Comparison of ENCODE assay signal across 17 mouse cellular contexts in genomic region chr10:59665503-59666291, GRCm38 (mm10). TPM values are rescaled to one million over a fixed set of nuclear protein-coding genes. Genes with fewer than 3 reads are reported as not detected.
DNase-seq lines count a peak whose midpoint lies in the region; ATAC-seq and TF ChIP-seq lines count a peak whose summit lies in the region.
"Had no signal": no experiment of that assay in that cellular context is flagged by ENCODE, and none has a peak within 500 bp of the region (broad histone marks: within the 10 kb centered on the region; RNA-seq: fewer than 3 reads in every experiment).

No protein-coding gene starts in this region.

- H3K4me1 ChIP-seq in limb, embryonic 14.5 days (ENCODE audit: control insufficient read depth, insufficient read depth, low read length), result peaks cover 21% of the 10 kb centered on the region
- no peaks in the 10 kb centered on the region for H3K4me1 ChIP-seq in limb, embryonic 10.5 days

- DNase-seq in cerebellum, adult 9-10 months, result peak; percentile 15
- no peak for DNase-seq in cerebellum, adult 11 months
- DNase-seq in limb, embryonic 14.5 days (ENCODE audit: low spot score), result no peak
- DNase-seq in limb, embryonic 10.5 days (ENCODE audit: low spot score), result no peak
- DNase-seq in layer of hippocampus, adult 8-10 months (ENCODE audit: low spot score in 2 of 2), result peak; percentile 7 to 8
- peak; percentile 4 for DNase-seq in mesoderm, embryonic 11.5 days (ENCODE audit: low read depth, low spot score)
- no peak for DNase-seq in c-Kit-positive CD71-positive TER-119-positive erythroid progenitor cells, embryonic 14.5 days (ENCODE audit: low spot score)
- no peak for DNase-seq in urinary bladder, postnatal 25 days (ENCODE audit: low spot score)
- DNase-seq: gastrocnemius, adult 2 months; kidney, adult 8-10 months; lung, postnatal 14 days; thymus, adult 18-20 months had no signal

- H3K27me3 ChIP-seq in limb, embryonic 14.5 days (ENCODE audit: control insufficient read depth, insufficient read depth, low read length), result no peaks in the 10 kb centered on the region
- H3K27me3 ChIP-seq in limb, embryonic 10.5 days (ENCODE audit: low read depth, poor library complexity, severe bottlenecking), result no peaks in the 10 kb centered on the region
- H3K27me3 ChIP-seq: heart, embryonic 12.5 days; hindbrain, embryonic 12.5 days had no signal

- no peaks in the 10 kb centered on the region for H3K36me3 ChIP-seq in limb, embryonic 14.5 days (ENCODE audit: control insufficient read depth, insufficient read depth, low read length)
- no peaks in the 10 kb centered on the region for H3K36me3 ChIP-seq in limb, embryonic 10.5 days
- H3K36me3 ChIP-seq: heart, embryonic 12.5 days; hindbrain, embryonic 12.5 days had no signal

- H3K27ac ChIP-seq in limb, embryonic 14.5 days (replicated peaks; ENCODE audit: low read depth, low read length), result no peak overlapping the region
- H3K27ac ChIP-seq in limb, embryonic 10.5 days, result no peak overlapping the region
- H3K27ac ChIP-seq: gastrocnemius, adult 2 months; hindbrain, embryonic 12.5 days had no signal

- ATAC-seq in limb, embryonic 14.5 days (ENCODE audit: low FRiP score, low read depth), result 0 out of 2 replicates have a peak, but pooled peaks have one; percentile 13

- no peak for TF ChIP-seq POLR2A in limb, embryonic 14.5 days (IDR thresholded peaks at IDR 0.05; ENCODE audit: borderline replicate concordance, extremely low read depth, insufficient read depth, insufficient read length)

- no peak overlapping the region for H3K4me3 ChIP-seq in limb, embryonic 14.5 days (replicated peaks; ENCODE audit: low read length)
- H3K4me3 ChIP-seq in limb, embryonic 10.5 days, result no peak overlapping the region
- H3K4me3 ChIP-seq: gastrocnemius, adult 2 months; heart, embryonic 12.5 days; hindbrain, embryonic 12.5 days had no signal

- H3K9ac ChIP-seq in limb, embryonic 14.5 days (ENCODE audit: low read depth, low read length, severe bottlenecking), result no peak overlapping the region
- H3K9ac ChIP-seq: heart, embryonic 12.5 days; hindbrain, embryonic 12.5 days had no signal

- H3K9me3 ChIP-seq in limb, embryonic 14.5 days (ENCODE audit: control insufficient read depth, low read length), result no peaks in the 10 kb centered on the region
- H3K9me3 ChIP-seq in limb, embryonic 10.5 days (replicated peaks), result no peaks in the 10 kb centered on the region
- H3K9me3 ChIP-seq: hindbrain, embryonic 12.5 days had no signal

- 58% methylated on average over 13 of the region's 13 CpGs for WGBS in limb, embryonic 14.5 days
- 87% methylated on average over 13 of the region's 13 CpGs for WGBS in limb, embryonic 10.5 days

- no peak overlapping the region for H3K4me2 ChIP-seq in limb, embryonic 14.5 days (replicated peaks; ENCODE audit: low read depth, low read length, severe bottlenecking)
- H3K4me2 ChIP-seq: heart, embryonic 12.5 days; hindbrain, embryonic 12.5 days had no signal

RNA-seq across cellular contexts. Expression of gene Micu1, which starts 36.6 kb away (rescaled TPM):
- 93.7 and 95.3 TPM in 2 replicates for polyA plus RNA-seq in limb, embryonic 14.5 days (2012; rRNA removed)
- 81.9 and 86.7 TPM in 2 replicates for polyA plus RNA-seq in limb, embryonic 14.5 days (2014; fragmentation: Nextera tagmentation; extraction: Ambion mirVana)
- 38.6 and 52.4 TPM in 2 replicates for polyA plus RNA-seq in limb, embryonic 10.5 days (2016; fragmentation: Nextera tagmentation; extraction: Ambion mirVana)
- 10 to 100 TPM; 94.7 to 97.4 (median 96.4) TPM for total RNA-seq in layer of hippocampus, adult 8-10 months (2022)

RNA-seq across cellular contexts. Expression of gene Mcu, which starts 49.2 kb away (rescaled TPM):
- polyA plus RNA-seq in limb, embryonic 14.5 days (2012; rRNA removed), result 34.5 and 37.1 TPM in 2 replicates
- polyA plus RNA-seq in limb, embryonic 14.5 days (2014; fragmentation: Nextera tagmentation; extraction: Ambion mirVana), result 54.2 and 56.7 TPM in 2 replicates
- polyA plus RNA-seq in limb, embryonic 10.5 days (2016; fragmentation: Nextera tagmentation; extraction: Ambion mirVana), result 17.4 and 28.3 TPM in 2 replicates
- 10 to 100 TPM; 45.3 to 51.6 (median 47.1) TPM for total RNA-seq in layer of hippocampus, adult 8-10 months (2022)

RNA-seq across cellular contexts. Expression of gene Gm10322, which starts 49.8 kb away (rescaled TPM):
- polyA plus RNA-seq in limb, embryonic 14.5 days (2012; rRNA removed), result not detected in 2 replicates
- not detected in 2 replicates for polyA plus RNA-seq in limb, embryonic 14.5 days (2014; fragmentation: Nextera tagmentation; extraction: Ambion mirVana)
- polyA plus RNA-seq in limb, embryonic 10.5 days (2016; fragmentation: Nextera tagmentation; extraction: Ambion mirVana), result not detected in 2 replicates
- not detected for total RNA-seq in layer of hippocampus, adult 8-10 months (2022)
- total RNA-seq: ES-E14; gastrocnemius, adult 2 months had no signal
- polyA plus RNA-seq: heart, embryonic 12.5 days; hindbrain, embryonic 12.5 days; limb, embryonic 11.5 days; spleen, adult 2 months had no signal

Comparison
In these comparisons a context has a peak if more than half of its experiments do, and no peak if none do; other contexts are left out.
1. DNase-seq: peak in cerebellum, adult 9-10 months (single experiment), layer of hippocampus, adult 8-10 months (2 of 2) and mesoderm, embryonic 11.5 days (single experiment); none in cerebellum, adult 11 months (single experiment), limb, embryonic 14.5 days (single experiment), limb, embryonic 10.5 days (single experiment), c-Kit-positive CD71-positive TER-119-positive erythroid progenitor cells, embryonic 14.5 days (single experiment) and urinary bladder, postnatal 25 days (single experiment).